Mouse (Mus musculus): ENCODE data around the gene Dlg2. TPM values are rescaled to one million over a fixed set of nuclear protein-coding genes. Genes with fewer than 3 reads are reported as not detected.

Dlg2 gene
- polyA plus RNA-seq, 1 experiment from 2014 or later = 6.9 TPM

DNA sequence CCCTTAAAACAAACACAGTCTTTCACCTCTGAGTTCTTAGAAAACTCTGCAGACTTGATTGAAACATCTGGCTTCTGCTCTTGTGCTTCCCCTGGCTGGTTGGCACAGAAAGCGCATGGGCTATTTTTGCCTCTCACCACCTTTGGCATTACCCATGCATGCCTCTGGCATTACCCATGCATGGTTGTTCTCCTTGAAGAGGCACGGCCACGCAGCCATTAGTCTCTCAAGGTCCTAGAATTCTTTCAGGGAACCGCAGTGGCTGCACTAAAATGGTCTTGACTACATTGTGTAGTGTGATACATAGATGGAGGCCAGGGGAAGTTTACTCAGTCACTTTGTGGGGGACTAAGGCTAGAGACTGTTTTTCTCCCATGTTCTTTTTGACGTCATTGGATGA is 1709.9 kb downstream of the Dlg2 start:
- Histone ChIP-seq H3K9me3 (replicated peaks) (no peaks in the 10 kb centered on the region), H3K4me1 (peaks cover 6% of the 10 kb centered on the region; the same call in 1 of the 2 replicates), H3K27me3 (peaks cover 5% of the 10 kb centered on the region; the same call in 1 of the 2 replicates), H3K9ac (no peak overlapping the region), H3K36me3 (no peaks in the 10 kb centered on the region), H3K4me2 (replicated peaks) (no peak overlapping the region), H3K4me3 (no peak overlapping the region), H3K27ac (no peak overlapping the region)
- no peak for ATAC-seq (ENCODE audit: low FRiP score)
- 82% methylated on average over 5 of the region's 5 CpGs for WGBS

DNA sequence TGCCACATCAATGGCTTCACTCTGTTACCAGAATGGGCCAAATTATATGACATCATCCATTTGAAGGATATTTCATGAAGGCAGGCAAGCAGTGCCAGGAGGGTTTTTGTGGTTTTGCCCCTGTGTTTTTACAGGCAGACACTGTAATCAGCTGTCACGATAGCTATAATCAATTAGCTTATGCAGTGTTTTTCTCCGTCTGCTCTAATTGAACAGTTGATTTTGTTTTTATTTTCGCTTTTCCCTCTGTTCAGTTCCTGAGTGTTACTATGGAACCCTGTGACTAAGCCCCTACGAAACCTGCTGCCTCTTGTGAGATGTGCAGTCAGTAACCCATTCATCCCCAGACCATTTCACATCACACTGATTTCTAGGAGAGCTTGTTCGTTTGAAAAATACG is 1712.7 kb downstream of the Dlg2 start:
- no peaks in the 10 kb centered on the region for H3K4me1 ChIP-seq
- 80% methylated on average over 6 of the region's 6 CpGs for WGBS

DNA sequence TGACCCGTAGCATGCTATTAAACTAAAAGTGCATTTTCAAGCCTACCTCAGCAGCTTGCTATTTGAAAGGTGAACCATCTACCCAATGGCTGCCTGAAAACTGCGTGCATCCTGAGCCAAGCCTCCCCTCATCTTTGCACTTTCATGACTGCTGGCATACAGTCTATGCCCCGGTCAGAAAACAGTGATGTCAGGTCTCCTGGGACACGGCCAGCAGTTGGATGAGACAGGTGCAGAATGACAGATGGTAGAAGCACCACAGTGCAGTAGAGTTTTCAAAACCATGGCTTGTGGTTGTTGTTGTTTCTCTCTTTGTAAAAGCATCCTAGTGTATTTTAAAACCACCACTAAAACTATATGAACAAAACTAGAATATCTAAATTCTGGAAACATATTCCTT is 1719.5 kb downstream of the Dlg2 start:
- H3K27ac ChIP-seq = no peak overlapping the region
- H3K36me3 ChIP-seq = no peaks in the 10 kb centered on the region
- no peak overlapping the region for H3K4me2 ChIP-seq (replicated peaks)
- no peaks in the 10 kb centered on the region for H3K9me3 ChIP-seq (replicated peaks)
- 81% methylated on average over 4 of the region's 4 CpGs for WGBS
- no peak overlapping the region for H3K4me3 ChIP-seq
- no peak overlapping the region for H3K9ac ChIP-seq
- H3K4me1 ChIP-seq = no peaks in the 10 kb centered on the region
- H3K27me3 ChIP-seq = no peaks in the 10 kb centered on the region
- ATAC-seq (ENCODE audit: low FRiP score) = no peak

More for the DNA sequence above, 1712.7 kb downstream of the Dlg2 start:
- Histone ChIP-seq H3K4me3 (no peak overlapping the region), H3K4me2 (replicated peaks) (no peak overlapping the region), H3K27ac (no peak overlapping the region), H3K27me3 (no peaks in the 10 kb centered on the region), H3K9me3 (replicated peaks) (no peaks in the 10 kb centered on the region), H3K36me3 (no peaks in the 10 kb centered on the region), H3K9ac (no peak overlapping the region)
- no peak for ATAC-seq (ENCODE audit: low FRiP score)

- WGBS = 81% methylated on average over 3 of the region's 3 CpGs
- Histone ChIP-seq H3K27ac (no peak overlapping the region), H3K9ac (no peak overlapping the region), H3K4me1 (no peaks in the 10 kb centered on the region), H3K27me3 (no peaks in the 10 kb centered on the region), H3K9me3 (replicated peaks) (no peaks in the 10 kb centered on the region), H3K4me3 (no peak overlapping the region), H3K36me3 (no peaks in the 10 kb centered on the region), H3K4me2 (replicated peaks) (no peak overlapping the region)
- no peak for ATAC-seq (ENCODE audit: low FRiP score)
Observed at GRCm38 (mm10) chr7:92197621-92198020, 1721.1 kb downstream of the Dlg2 start.

GRCm38 (mm10) chr7:92199131-92199530 is 1722.7 kb downstream of the Dlg2 start:
- no peak overlapping the region for H3K4me2 ChIP-seq (replicated peaks)
- H3K9me3 ChIP-seq (replicated peaks) = no peaks in the 10 kb centered on the region
- H3K4me3 ChIP-seq = no peak overlapping the region
- no peak overlapping the region for H3K27ac ChIP-seq
- no peak for ATAC-seq (ENCODE audit: low FRiP score)
- no peaks in the 10 kb centered on the region for H3K27me3 ChIP-seq
- no peaks in the 10 kb centered on the region for H3K4me1 ChIP-seq
- no peak overlapping the region for H3K9ac ChIP-seq
- WGBS = 90% methylated on average over 1 of the region's 1 CpGs
- no peaks in the 10 kb centered on the region for H3K36me3 ChIP-seq

DNA sequence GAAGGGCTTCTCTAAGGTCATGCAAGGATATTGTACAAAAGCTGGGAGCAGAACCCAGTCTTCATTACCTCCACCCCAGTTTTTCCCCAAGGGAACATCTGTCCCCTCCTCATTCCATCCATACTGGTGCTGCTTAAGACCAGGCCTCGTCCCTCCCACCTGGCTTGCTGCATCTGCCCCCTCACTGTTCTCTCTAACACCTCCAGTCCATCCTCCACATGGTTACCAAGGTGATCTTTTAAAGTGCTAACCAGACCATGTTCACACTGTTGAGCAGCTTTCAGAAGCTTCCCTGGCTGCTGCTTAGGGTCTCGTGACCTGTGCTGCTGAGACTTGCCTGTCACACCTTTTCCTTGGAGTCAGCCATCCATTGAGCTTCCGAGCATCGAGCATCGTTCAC is 1734.2 kb downstream of the Dlg2 start:
- H3K9me3 ChIP-seq (replicated peaks) = no peaks in the 10 kb centered on the region

GRCm38 (mm10) chr7:92213751-92214150 is 1737.3 kb downstream of the Dlg2 start:
- Histone ChIP-seq H3K9me3 (replicated peaks) (no peaks in the 10 kb centered on the region), H3K4me1 (no peaks in the 10 kb centered on the region), H3K4me2 (replicated peaks) (no peak overlapping the region), H3K36me3 (no peaks in the 10 kb centered on the region), H3K9ac (no peak overlapping the region), H3K27ac (no peak overlapping the region), H3K4me3 (no peak overlapping the region), H3K27me3 (no peaks in the 10 kb centered on the region)
- 87% methylated on average over 5 of the region's 5 CpGs for WGBS
- ATAC-seq (ENCODE audit: low FRiP score) = no peak

More for the DNA sequence above, 1734.2 kb downstream of the Dlg2 start:
- H3K27me3 ChIP-seq = no peaks in the 10 kb centered on the region
- H3K9ac ChIP-seq = no peak overlapping the region
- no peaks in the 10 kb centered on the region for H3K36me3 ChIP-seq
- H3K4me1 ChIP-seq = no peaks in the 10 kb centered on the region
- H3K4me2 ChIP-seq (replicated peaks) = no peak overlapping the region
- 92% methylated on average over 5 of the region's 5 CpGs for WGBS
- ATAC-seq (ENCODE audit: low FRiP score) = no peak
- H3K4me3 ChIP-seq = no peak overlapping the region
- no peak overlapping the region for H3K27ac ChIP-seq

DNA sequence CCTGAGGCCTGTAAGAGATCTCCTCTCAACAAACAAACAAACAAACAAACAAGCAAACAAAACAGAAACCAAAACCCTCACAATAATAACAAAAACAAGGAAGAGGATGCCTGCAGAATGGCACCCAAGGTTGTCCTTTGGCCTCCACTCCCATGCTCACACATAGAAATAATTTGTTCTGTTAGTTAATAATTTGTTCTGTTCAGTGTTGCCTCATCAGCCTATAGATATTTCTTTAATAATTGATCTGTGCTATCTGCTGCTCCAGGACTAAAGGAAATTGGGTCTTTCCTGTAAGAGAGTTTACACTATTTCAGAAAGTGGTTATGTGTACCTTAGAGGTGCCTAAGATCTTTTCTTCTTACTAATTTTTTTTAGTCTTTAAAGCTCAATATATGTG is 1741.7 kb downstream of the Dlg2 start:
- Histone ChIP-seq H3K4me2 (replicated peaks) (no peak overlapping the region), H3K9ac (no peak overlapping the region), H3K36me3 (no peaks in the 10 kb centered on the region), H3K9me3 (replicated peaks) (no peaks in the 10 kb centered on the region), H3K27ac (no peak overlapping the region), H3K4me1 (no peaks in the 10 kb centered on the region), H3K4me3 (no peak overlapping the region), H3K27me3 (no peaks in the 10 kb centered on the region)
- ATAC-seq (ENCODE audit: low FRiP score) = no peak

DNA sequence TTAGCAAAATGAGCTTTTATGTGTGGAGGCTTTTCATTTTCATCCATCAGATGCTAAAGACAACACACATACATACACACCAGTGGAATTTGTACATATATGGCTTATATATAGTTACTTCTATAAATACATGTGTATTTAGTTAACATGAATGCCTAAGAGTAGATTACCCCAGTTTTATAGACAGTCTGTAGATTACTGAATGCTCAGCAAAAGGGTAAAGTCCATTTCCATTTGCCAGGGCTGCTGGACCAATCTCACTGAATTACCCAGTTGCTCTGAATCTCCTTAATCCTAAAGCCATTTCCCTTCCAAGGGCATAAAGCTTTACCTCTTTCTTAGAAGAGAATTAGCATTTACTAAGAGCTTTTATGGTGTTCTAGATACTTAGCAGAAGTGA is 1744.1 kb downstream of the Dlg2 start:
- ATAC-seq (ENCODE audit: low FRiP score) = no peak
- Histone ChIP-seq H3K9me3 (replicated peaks) (no peaks in the 10 kb centered on the region), H3K27me3 (no peaks in the 10 kb centered on the region), H3K27ac (no peak overlapping the region), H3K4me1 (no peaks in the 10 kb centered on the region), H3K4me3 (no peak overlapping the region), H3K9ac (no peak overlapping the region), H3K36me3 (no peaks in the 10 kb centered on the region), H3K4me2 (replicated peaks) (no peak overlapping the region)

- 54% methylated on average over 11 of the region's 11 CpGs for WGBS
- H3K9ac ChIP-seq = no peak overlapping the region
- peaks cover 3% of the 10 kb centered on the region; the same call in 1 of the 2 replicates for H3K4me1 ChIP-seq
- peak overlapping the region; percentile 32 for H3K4me3 ChIP-seq
- no peaks in the 10 kb centered on the region for H3K9me3 ChIP-seq (replicated peaks)
- 0 out of 2 replicates have a peak overlapping the region, but pooled peaks have one; percentile 24 for H3K27ac ChIP-seq
- H3K4me2 ChIP-seq (replicated peaks) = peak overlapping the region; percentile 53
- H3K36me3 ChIP-seq = no peaks in the 10 kb centered on the region
- H3K27me3 ChIP-seq = no peaks in the 10 kb centered on the region
- peak; percentile 79 for ATAC-seq (ENCODE audit: low FRiP score)
Observed at GRCm38 (mm10) chr7:92234476-92235202, 1758.2 kb downstream of the Dlg2 start.

- peak overlapping the region; percentile 32 for H3K4me3 ChIP-seq
- peak overlapping the region; percentile 53 for H3K4me2 ChIP-seq (replicated peaks)
- H3K27ac ChIP-seq = no peak overlapping the region
- H3K27me3 ChIP-seq = no peaks in the 10 kb centered on the region
- H3K9me3 ChIP-seq (replicated peaks) = no peaks in the 10 kb centered on the region
- H3K9ac ChIP-seq = peak overlapping the region; percentile 48
- no peaks in the 10 kb centered on the region for H3K36me3 ChIP-seq
- ATAC-seq (ENCODE audit: low FRiP score) = peak; percentile 82
- WGBS = 11% methylated on average over 12 of the region's 12 CpGs
- peaks cover 3% of the 10 kb centered on the region; the same call in 1 of the 2 replicates for H3K4me1 ChIP-seq
Observed at GRCm38 (mm10) chr7:92235541-92236031, 1759.1 kb downstream of the Dlg2 start.

DNA sequence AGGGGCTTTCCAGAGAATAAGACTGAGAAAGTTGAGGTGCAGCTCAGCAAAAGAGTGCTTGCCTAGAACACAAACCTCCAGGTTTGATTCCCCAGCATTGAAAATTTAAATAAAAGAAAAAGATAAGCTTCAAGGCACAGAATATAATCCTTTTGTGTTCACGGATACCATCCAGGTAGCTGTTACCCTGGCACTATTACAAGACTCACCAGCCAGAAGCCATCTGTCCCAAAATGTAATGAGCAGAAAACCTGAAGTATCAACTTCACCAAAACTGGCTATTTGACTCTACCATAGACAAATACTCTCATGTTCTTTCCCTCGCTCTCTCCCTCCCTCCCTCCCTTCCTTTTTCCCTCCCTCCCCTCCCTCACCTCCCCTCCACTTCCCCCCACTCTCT is 1764.4 kb downstream of the Dlg2 start:
- no peak overlapping the region for H3K4me2 ChIP-seq (replicated peaks)
- H3K27ac ChIP-seq = no peak overlapping the region
- no peaks in the 10 kb centered on the region for H3K36me3 ChIP-seq
- ATAC-seq (ENCODE audit: low FRiP score) = no peak
- H3K9ac ChIP-seq = no peak overlapping the region
- H3K9me3 ChIP-seq (replicated peaks) = no peaks in the 10 kb centered on the region
- no peaks in the 10 kb centered on the region for H3K27me3 ChIP-seq
- H3K4me1 ChIP-seq = 0 out of 2 replicates have a peak, but pooled peaks cover 3% of the 10 kb centered on the region
- H3K4me3 ChIP-seq = no peak overlapping the region
- WGBS = 94% methylated on average over 2 of the region's 2 CpGs

- Histone ChIP-seq H3K4me1 (no peaks in the 10 kb centered on the region), H3K4me3 (no peak overlapping the region), H3K27me3 (no peaks in the 10 kb centered on the region), H3K36me3 (no peaks in the 10 kb centered on the region), H3K4me2 (replicated peaks) (no peak overlapping the region), H3K27ac (no peak overlapping the region), H3K9me3 (replicated peaks) (no peaks in the 10 kb centered on the region), H3K9ac (no peak overlapping the region)
- no peak for ATAC-seq (ENCODE audit: low FRiP score)
- 87% methylated on average over 3 of the region's 3 CpGs for WGBS
Observed at GRCm38 (mm10) chr7:92247594-92247993, 1771.1 kb downstream of the Dlg2 start.
